Mouse (Mus musculus) bone marrow macrophage, adult 2 months (primary cell): Measurements from ENCODE around the gene Bmper. TPM values are rescaled to one million over a fixed set of nuclear protein-coding genes. Genes with fewer than 3 reads are reported as not detected.

Experiments used
- H3K27ac ChIP-seq: 2 replicates; pipeline ENCODE4 v1.5.1; 2012; ENCODE audit warnings: low read depth, low read length; ENCODE audit not compliant: insufficient read depth
- H3K4me1 ChIP-seq: 2 replicates; pipeline ENCODE4 v1.6.1; 2012; ENCODE audit warnings: low read length; ENCODE audit not compliant: control insufficient read depth, insufficient read depth
- H3K4me3 ChIP-seq: 2 replicates; pipeline ENCODE4 v1.5.1; 2012; ENCODE audit warnings: mild to moderate bottlenecking, low read length, moderate library complexity; ENCODE audit not compliant: insufficient read depth
- CTCF ChIP-seq: IDR thresholded peaks from 2 replicates; pipeline ENCODE4 v1.5.1; 2012; ENCODE audit warnings: low read depth, mild to moderate bottlenecking, low read length, moderate library complexity
- POLR2A ChIP-seq: IDR thresholded peaks from 2 replicates; pipeline ENCODE4 v1.6.1; 2012; ENCODE audit warnings: mild to moderate bottlenecking, low read depth, low read length, borderline replicate concordance
- polyA plus RNA-seq: library from polyadenylated mRNA; stranded (reverse); fragments of >200 nt; gene quantifications from 2 replicates; pipeline ENCODE4 v1.2.4, GENCODE M21; 2012; ENCODE audit not compliant: missing spikeins, insufficient read depth, insufficient read length

The Bmper gene
- polyA plus RNA-seq, 1 experiment, result not detected

GRCm38 (mm10) chr9:23293574-23293973, 70.7 kb downstream of the Bmper start:
- Histone ChIP-seq H3K27ac (no peak overlapping the region), H3K4me1 (no peaks in the 10 kb centered on the region), H3K4me3 (no peak overlapping the region)
- TF ChIP-seq POLR2A, result no peak
- TF ChIP-seq CTCF, result no peak

DNA sequence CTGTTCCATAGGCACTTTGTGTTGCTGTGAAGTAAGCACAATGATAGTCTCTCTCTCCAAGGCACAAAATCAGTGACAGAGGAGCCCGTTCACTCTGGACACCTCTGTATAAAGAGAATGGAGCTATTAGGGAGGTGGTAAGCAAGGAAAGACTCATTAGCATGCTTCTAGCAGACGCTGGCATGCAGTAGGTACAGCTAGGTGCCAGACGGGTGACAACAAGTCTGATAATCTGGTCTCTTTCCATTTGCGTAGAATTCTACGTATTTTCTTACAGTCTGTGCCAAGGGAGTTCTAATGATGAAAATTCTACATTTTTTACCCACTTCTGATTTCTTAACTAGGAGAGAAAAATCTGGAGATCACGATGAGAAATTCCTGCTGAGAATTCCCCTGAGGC, 72.7 kb downstream of the Bmper start:
- H3K27ac ChIP-seq, result no peak overlapping the region
- H3K4me1 ChIP-seq, result no peaks in the 10 kb centered on the region
- no peak for TF ChIP-seq POLR2A
- TF ChIP-seq CTCF, result no peak

GRCm38 (mm10) chr9:23297491-23298170, 74.8 kb downstream of the Bmper start:
- no peak overlapping the region for H3K27ac ChIP-seq
- no peaks in the 10 kb centered on the region for H3K4me1 ChIP-seq
- H3K4me3 ChIP-seq, result no peak overlapping the region
- TF ChIP-seq CTCF (no peak), POLR2A (no peak)

More for the DNA sequence above, 72.7 kb downstream of the Bmper start:
- H3K4me3 ChIP-seq, result no peak overlapping the region

GRCm38 (mm10) chr9:23300376-23300775, 77.5 kb downstream of the Bmper start:
- Histone ChIP-seq H3K27ac (no peak overlapping the region), H3K4me1 (no peaks in the 10 kb centered on the region), H3K4me3 (no peak overlapping the region)
- TF ChIP-seq POLR2A (no peak), CTCF (no peak)

DNA sequence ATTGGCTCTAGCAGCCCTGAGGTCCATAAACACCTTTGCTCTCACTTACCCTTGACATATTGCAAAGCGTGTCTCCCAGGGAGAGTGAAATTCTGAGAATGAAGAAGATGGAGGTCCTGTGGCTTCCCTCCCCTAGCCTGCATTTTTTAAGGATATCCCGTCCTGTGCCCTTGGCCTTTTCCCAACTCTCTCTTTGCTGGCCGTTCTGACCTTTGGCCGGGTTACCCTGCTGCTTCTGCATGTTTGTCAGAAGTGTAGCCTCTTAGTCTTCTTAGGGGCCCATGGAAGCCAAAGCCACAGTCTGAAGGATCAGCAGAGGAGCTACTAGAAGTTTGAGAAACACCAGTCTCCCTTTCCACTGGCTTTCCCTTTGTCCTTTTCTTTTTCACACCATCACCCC, 82.8 kb downstream of the Bmper start:
- no peak for TF ChIP-seq CTCF
- no peak for TF ChIP-seq POLR2A
- Histone ChIP-seq H3K4me3 (no peak overlapping the region), H3K4me1 (no peaks in the 10 kb centered on the region), H3K27ac (no peak overlapping the region)

GRCm38 (mm10) chr9:23306226-23306625, 83.3 kb downstream of the Bmper start:
- Histone ChIP-seq H3K4me1 (no peaks in the 10 kb centered on the region), H3K27ac (no peak overlapping the region), H3K4me3 (no peak overlapping the region)
- TF ChIP-seq POLR2A (no peak), CTCF (no peak)

DNA sequence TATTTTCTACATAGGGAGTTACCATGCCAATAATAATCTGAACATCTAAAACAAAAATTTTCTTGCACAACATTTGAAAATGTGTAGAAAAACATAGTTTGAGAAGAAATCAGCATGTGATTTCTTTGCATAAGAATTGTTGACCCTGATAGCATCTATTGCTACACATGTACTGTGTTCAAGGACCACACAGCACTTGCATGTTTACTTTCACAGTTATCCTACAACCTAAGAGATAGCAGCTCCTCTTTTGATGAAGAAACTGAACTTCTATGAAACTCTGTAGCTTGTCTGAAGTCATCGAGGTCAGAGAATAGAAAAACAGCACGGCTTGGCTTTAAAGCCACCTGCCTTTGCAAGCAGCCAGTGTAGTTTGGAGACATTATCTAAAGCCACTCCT, 85.0 kb downstream of the Bmper start:
- TF ChIP-seq CTCF (no peak), POLR2A (no peak)
- Histone ChIP-seq H3K4me1 (no peaks in the 10 kb centered on the region), H3K4me3 (no peak overlapping the region), H3K27ac (no peak overlapping the region)

DNA sequence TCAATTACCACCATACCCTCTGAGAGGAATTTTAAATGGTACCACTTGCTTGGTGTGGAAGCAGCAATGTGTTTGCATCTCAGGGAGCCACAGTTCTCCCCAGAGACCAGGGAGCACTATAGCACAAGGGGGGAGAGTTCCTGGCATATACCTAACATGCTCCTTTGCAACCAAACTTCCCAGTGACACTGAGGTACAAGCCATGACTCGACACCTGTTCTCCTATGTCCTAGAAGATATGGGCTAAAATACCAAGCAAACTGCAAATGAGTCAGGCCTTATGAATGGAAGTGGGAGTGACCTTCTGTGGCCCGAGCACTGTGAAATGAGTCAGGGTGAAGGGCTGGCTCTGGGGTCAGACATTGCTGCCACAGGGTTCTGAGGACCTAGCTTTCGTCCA, 88.1 kb downstream of the Bmper start:
- Histone ChIP-seq H3K27ac (no peak overlapping the region), H3K4me1 (no peaks in the 10 kb centered on the region), H3K4me3 (no peak overlapping the region)
- no peak for TF ChIP-seq CTCF
- TF ChIP-seq POLR2A, result no peak

- no peak overlapping the region for H3K27ac ChIP-seq
- no peaks in the 10 kb centered on the region for H3K4me1 ChIP-seq
- TF ChIP-seq POLR2A (no peak), CTCF (no peak)
- no peak overlapping the region for H3K4me3 ChIP-seq
Measured at GRCm38 (mm10) chr9:23311956-23312355, 89.1 kb downstream of the Bmper start.

DNA sequence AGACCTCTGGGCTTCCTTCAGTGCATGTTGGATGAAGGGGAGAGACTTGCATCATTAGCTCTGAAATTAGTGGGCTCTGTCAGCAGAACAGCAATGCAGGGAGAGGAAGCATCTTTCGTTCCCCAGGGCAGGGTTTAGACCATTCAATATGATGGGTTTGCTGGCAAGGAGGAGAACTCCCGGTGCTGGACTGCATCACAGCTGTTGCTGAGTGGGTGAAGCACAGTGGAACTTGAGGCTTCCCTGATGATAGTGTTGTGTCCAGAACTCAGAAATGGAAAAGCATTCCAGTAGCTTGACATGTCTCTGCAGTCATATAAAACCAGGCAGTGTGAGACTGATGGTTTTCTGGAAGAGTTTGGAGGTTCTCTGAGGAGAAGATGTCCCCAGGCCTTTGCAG, 90.0 kb downstream of the Bmper start:
- Histone ChIP-seq H3K4me3 (no peak overlapping the region), H3K27ac (no peak overlapping the region), H3K4me1 (no peaks in the 10 kb centered on the region)
- no peak for TF ChIP-seq CTCF
- TF ChIP-seq POLR2A, result no peak
